Mouse (Mus musculus): ENCODE measurements around the gene Ccl17. TPM values are rescaled to one million over a fixed set of nuclear protein-coding genes. Genes with fewer than 3 reads are reported as not detected.
"Not testable (repeated sequence)": the region's sequence is repeated elsewhere in the genome, so short reads cannot be mapped to it uniquely, and the experiment has no call there.

The Ccl17 gene
- polyA plus RNA-seq, 1 experiment from 2014 or later, result 0.57 TPM

GRCm38 (mm10) chr8:94850049-94850448, 39.8 kb downstream of the Ccl17 start:
- no peaks in the 10 kb centered on the region for H3K4me1 ChIP-seq
- peaks cover 97% of the 10 kb centered on the region for H3K36me3 ChIP-seq
- no peak for DNase-seq (ENCODE audit: low spot score)
- no peaks in the 10 kb centered on the region for H3K9me3 ChIP-seq
- no peaks in the 10 kb centered on the region for H3K27me3 ChIP-seq (ENCODE audit: insufficient read depth, poor library complexity, severe bottlenecking)
- no peak overlapping the region; the same call in 1 of the 2 replicates for H3K27ac ChIP-seq
- 87% methylated on average over 5 of the region's 5 CpGs for WGBS
- no peak overlapping the region for H3K4me3 ChIP-seq

GRCm38 (mm10) chr8:94854761-94855160, 44.5 kb downstream of the Ccl17 start:
- not testable (repeated sequence) for DNase-seq (ENCODE audit: low spot score); H3K9me3 ChIP-seq; H3K27me3 ChIP-seq (ENCODE audit: insufficient read depth, poor library complexity, severe bottlenecking); H3K4me3 ChIP-seq; H3K27ac ChIP-seq
- H3K4me1 ChIP-seq, result peaks cover 11% of the 10 kb centered on the region
- H3K36me3 ChIP-seq, result peaks cover 64% of the 10 kb centered on the region
- 87% methylated on average over 11 of the region's 11 CpGs for WGBS

- no peak for DNase-seq (ENCODE audit: low spot score)
- no peaks in the 10 kb centered on the region for H3K9me3 ChIP-seq
- H3K27me3 ChIP-seq (ENCODE audit: insufficient read depth, poor library complexity, severe bottlenecking), result no peaks in the 10 kb centered on the region
- peak overlapping the region; percentile 94; the same call in 1 of the 2 replicates for H3K27ac ChIP-seq
- H3K4me1 ChIP-seq, result peaks cover 17% of the 10 kb centered on the region
- 28% methylated on average over 5 of the region's 5 CpGs for WGBS
- peaks cover 61% of the 10 kb centered on the region for H3K36me3 ChIP-seq
- H3K4me3 ChIP-seq, result peak overlapping the region; percentile 99
Observed at GRCm38 (mm10) chr8:94857011-94857345, 46.7 kb downstream of the Ccl17 start.

GRCm38 (mm10) chr8:94857346-94858173, 47.3 kb downstream of the Ccl17 start, which contains the start of gene Polr2c:
Polr2c (plus strand) TSS chr8:94857450.
- under 1% methylated on average over 68 of the region's 68 CpGs for WGBS
- Histone ChIP-seq H3K27me3 (ENCODE audit: insufficient read depth, poor library complexity, severe bottlenecking) (no peaks in the 10 kb centered on the region), H3K36me3 (peaks cover 61% of the 10 kb centered on the region), H3K4me1 (peaks cover 20% of the 10 kb centered on the region), H3K27ac (peak within 1 kb of the TSS; percentile 94), H3K4me3 (peak within 1 kb of the TSS; percentile 99), H3K9me3 (no peaks in the 10 kb centered on the region)
- peak; percentile 92 for DNase-seq (ENCODE audit: low spot score)

- Histone ChIP-seq H3K4me1 (peaks cover 29% of the 10 kb centered on the region), H3K27me3 (ENCODE audit: insufficient read depth, poor library complexity, severe bottlenecking) (no peaks in the 10 kb centered on the region), H3K4me3 (no peak overlapping the region), H3K9me3 (no peaks in the 10 kb centered on the region), H3K36me3 (peaks cover 70% of the 10 kb centered on the region), H3K27ac (no peak overlapping the region)
- DNase-seq (ENCODE audit: low spot score), result no peak
- WGBS, result 66% methylated on average over 8 of the region's 8 CpGs
Observed at GRCm38 (mm10) chr8:94861352-94861910, 51.2 kb downstream of the Ccl17 start.

Other genes starting within 250 kb of the Ccl17 start
- 27.6 and 34.2 TPM in 2 replicates for gene Rspry1, start 208.5 kb upstream of the Ccl17 start, polyA plus RNA-seq (2016; fragmentation: Nextera tagmentation; extraction: Ambion mirVana)
- gene Fam192a, start 208.5 kb upstream of the Ccl17 start, polyA plus RNA-seq (2016; fragmentation: Nextera tagmentation; extraction: Ambion mirVana), result 43.8 and 53.7 TPM in 2 replicates
- gene Arl2bp, start 143.9 kb upstream of the Ccl17 start, polyA plus RNA-seq (2016; fragmentation: Nextera tagmentation; extraction: Ambion mirVana), result 131 and 141 TPM in 2 replicates
- 0.20 and 1.1 TPM in 2 replicates for gene Pllp, start 114.2 kb upstream of the Ccl17 start, polyA plus RNA-seq (2016; fragmentation: Nextera tagmentation; extraction: Ambion mirVana)
- gene Ccl22, start 64.9 kb upstream of the Ccl17 start, polyA plus RNA-seq (2016; fragmentation: Nextera tagmentation; extraction: Ambion mirVana), result not detected in 2 replicates
- 6.2 and 11.0 TPM in 2 replicates for gene Cx3cl1, start 38.4 kb upstream of the Ccl17 start, polyA plus RNA-seq (2016; fragmentation: Nextera tagmentation; extraction: Ambion mirVana)
- 97.9 and 129 TPM in 2 replicates for gene Coq9, start 27.9 kb downstream of the Ccl17 start, polyA plus RNA-seq (2016; fragmentation: Nextera tagmentation; extraction: Ambion mirVana)
- 148 and 158 TPM in 2 replicates for gene Ciapin1, start 27.9 kb downstream of the Ccl17 start, polyA plus RNA-seq (2016; fragmentation: Nextera tagmentation; extraction: Ambion mirVana)
- 164 and 190 TPM in 2 replicates for gene Polr2c, start 47.0 kb downstream of the Ccl17 start, polyA plus RNA-seq (2016; fragmentation: Nextera tagmentation; extraction: Ambion mirVana)
- gene Dok4, start 65.9 kb downstream of the Ccl17 start, polyA plus RNA-seq (2016; fragmentation: Nextera tagmentation; extraction: Ambion mirVana), result 71.3 and 83.4 TPM in 2 replicates
- 22.0 and 31.0 TPM in 2 replicates for gene Ccdc102a, start 107.6 kb downstream of the Ccl17 start, polyA plus RNA-seq (2016; fragmentation: Nextera tagmentation; extraction: Ambion mirVana)
- 0.69 and 0.79 TPM in 2 replicates for gene Adgrg5, start 113.2 kb downstream of the Ccl17 start, polyA plus RNA-seq (2016; fragmentation: Nextera tagmentation; extraction: Ambion mirVana)
- 9.0 and 16.6 TPM in 2 replicates for gene Adgrg1, start 164.3 kb downstream of the Ccl17 start, polyA plus RNA-seq (2016; fragmentation: Nextera tagmentation; extraction: Ambion mirVana)
- 3.0 and 3.9 TPM in 2 replicates for gene Adgrg3, start 207.2 kb downstream of the Ccl17 start, polyA plus RNA-seq (2016; fragmentation: Nextera tagmentation; extraction: Ambion mirVana)
- 0.09 TPM in 1 of 2 replicates, not detected in the other for gene Drc7, start 244.7 kb downstream of the Ccl17 start, polyA plus RNA-seq (2016; fragmentation: Nextera tagmentation; extraction: Ambion mirVana)

All from heart, embryonic 10.5 days (tissue).